Mouse (Mus musculus): Measurements from ENCODE around the gene Tenm4. TPM values are rescaled to one million over a fixed set of nuclear protein-coding genes. Genes with fewer than 3 reads are reported as not detected.

Gene Tenm4
- polyA plus RNA-seq, 2 experiments, result 0.11 to 0.28 TPM

DNA sequence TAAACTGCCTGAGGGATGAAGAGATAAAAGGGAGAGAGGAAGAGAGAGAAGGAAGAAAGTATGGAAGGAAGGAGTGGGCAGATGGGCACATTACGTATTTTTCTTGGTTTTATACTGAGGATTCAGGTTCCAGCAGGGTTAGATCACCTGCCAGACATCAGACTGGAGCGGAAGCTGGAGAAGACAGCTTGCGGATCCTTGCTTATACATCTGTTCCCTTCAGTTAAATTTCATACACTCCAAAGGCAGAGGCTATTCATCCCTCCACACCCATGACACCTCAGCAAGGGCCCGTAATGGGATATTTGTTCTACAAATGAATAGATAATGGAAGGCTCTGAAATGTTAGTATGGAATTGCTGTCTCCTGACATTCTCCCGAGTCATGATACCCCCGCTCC lies 655.6 kb downstream of the Tenm4 start:
- no peak for TF ChIP-seq CTCF (IDR thresholded peaks at IDR 0.05; ENCODE audit: low read depth)
- TF ChIP-seq EP300 (IDR thresholded peaks at IDR 0.05; ENCODE audit: low read depth), result no peak
- no peak for ATAC-seq (ENCODE audit: insufficient read depth)
- 67% methylated on average over 6 of the region's 6 CpGs for WGBS (ENCODE audit: insufficient replicate concordance)

DNA sequence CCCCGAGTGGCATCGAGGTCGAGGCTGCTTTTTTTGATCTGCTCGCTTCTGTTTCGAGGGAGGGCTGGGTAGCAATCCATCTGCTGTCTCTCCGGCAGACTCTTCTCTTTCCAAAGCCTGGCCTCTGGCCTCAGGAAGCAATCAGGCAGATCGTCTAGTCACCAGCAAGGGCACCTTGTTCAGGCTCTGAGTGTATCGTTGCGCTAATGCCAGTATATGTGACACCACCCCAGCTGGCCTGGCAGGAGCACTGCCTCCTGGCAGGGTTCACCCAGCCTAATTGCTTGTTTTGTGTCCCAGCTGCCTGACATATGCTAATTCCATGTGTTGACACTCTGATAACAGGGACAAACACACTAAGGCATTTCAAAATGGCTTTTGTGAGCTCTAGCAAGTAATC lies 661.5 kb downstream of the Tenm4 start:
- 41% methylated on average over 9 of the region's 9 CpGs for WGBS (ENCODE audit: insufficient replicate concordance)
- H3K27ac ChIP-seq, result no peak overlapping the region
- H3K36me3 ChIP-seq (replicated peaks; ENCODE audit: control insufficient read depth, insufficient read depth, low read depth), result no peaks in the 10 kb centered on the region
- H3K9me3 ChIP-seq (ENCODE audit: control insufficient read depth, low read length), result no peaks in the 10 kb centered on the region
- H3K4me2 ChIP-seq (ENCODE audit: low read depth), result no peak overlapping the region
- peaks cover 0 to 5% of the 10 kb centered on the region in 2 experiments; a peak in 1 of 4 replicates for H3K4me1 ChIP-seq (replicated peaks; ENCODE audit: control insufficient read depth in 2 of 2, insufficient read depth in 2 of 2, low read length in 1 of 2)
- no peak for ATAC-seq (ENCODE audit: insufficient read depth)
- TF ChIP-seq EP300 (IDR thresholded peaks at IDR 0.05; ENCODE audit: low read depth) (no peak), CTCF (IDR thresholded peaks at IDR 0.05; ENCODE audit: low read depth) (no peak)
- H3K27me3 ChIP-seq (ENCODE audit: control insufficient read depth, insufficient read depth, low read length), result no peaks in the 10 kb centered on the region
- H3K4me3 ChIP-seq (ENCODE audit: insufficient read depth in 1 of 2, low read depth in 2 of 2, low read length in 2 of 2), result no peak overlapping the region
- H3K9ac ChIP-seq (replicated peaks), result no peak overlapping the region
- no peak for DNase-seq (ENCODE audit: low read depth in 3 of 3, low spot score in 3 of 3)

More for the DNA sequence above, 655.6 kb downstream of the Tenm4 start:
- Histone ChIP-seq H3K27ac (no peak overlapping the region), H3K4me2 (ENCODE audit: low read depth) (no peak overlapping the region), H3K36me3 (replicated peaks; ENCODE audit: control insufficient read depth, insufficient read depth, low read depth) (no peaks in the 10 kb centered on the region), H3K4me1 (replicated peaks; ENCODE audit: control insufficient read depth in 2 of 2, insufficient read depth in 2 of 2, low read length in 1 of 2) (peaks cover 0 to 5% of the 10 kb centered on the region in 2 experiments; a peak in 2 of 4 replicates), H3K4me3 (ENCODE audit: insufficient read depth in 1 of 2, low read depth in 2 of 2, low read length in 2 of 2) (no peak overlapping the region), H3K9me3 (ENCODE audit: control insufficient read depth, low read length) (no peaks in the 10 kb centered on the region), H3K9ac (replicated peaks) (no peak overlapping the region), H3K27me3 (ENCODE audit: control insufficient read depth, insufficient read depth, low read length) (no peaks in the 10 kb centered on the region)
- DNase-seq (ENCODE audit: low read depth in 3 of 3, low spot score in 3 of 3), result no peak

DNA sequence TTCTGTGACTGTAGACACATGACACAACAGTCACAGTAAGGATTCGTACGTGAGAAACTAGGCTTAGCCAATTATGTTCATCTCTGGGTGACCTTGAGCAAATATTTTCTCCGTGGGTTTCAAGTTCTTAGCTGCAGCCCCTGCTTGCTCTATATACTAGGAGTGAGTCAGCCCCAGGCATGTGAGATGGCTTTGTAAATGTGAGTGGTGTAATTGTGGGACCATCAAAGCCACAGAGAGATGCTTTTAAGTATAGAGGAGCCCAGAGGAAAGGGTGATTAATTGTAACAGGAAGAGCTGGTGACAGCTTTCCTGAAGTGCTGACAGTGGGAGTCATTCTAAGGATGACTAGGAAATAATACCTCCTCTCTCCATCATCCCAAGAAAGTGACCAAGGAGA lies 662.0 kb downstream of the Tenm4 start:
- no peak overlapping the region for H3K27ac ChIP-seq
- no peak overlapping the region for H3K9ac ChIP-seq (replicated peaks)
- TF ChIP-seq EP300 (IDR thresholded peaks at IDR 0.05; ENCODE audit: low read depth) (no peak), CTCF (IDR thresholded peaks at IDR 0.05; ENCODE audit: low read depth) (no peak)
- no peak overlapping the region for H3K4me3 ChIP-seq (ENCODE audit: insufficient read depth in 1 of 2, low read depth in 2 of 2, low read length in 2 of 2)
- no peaks in the 10 kb centered on the region for H3K27me3 ChIP-seq (ENCODE audit: control insufficient read depth, insufficient read depth, low read length)
- no peak overlapping the region for H3K4me2 ChIP-seq (ENCODE audit: low read depth)
- ATAC-seq (ENCODE audit: insufficient read depth), result no peak
- 52% methylated on average over 3 of the region's 3 CpGs for WGBS (ENCODE audit: insufficient replicate concordance)
- DNase-seq (ENCODE audit: low read depth in 3 of 3, low spot score in 3 of 3), result no peak
- no peaks in the 10 kb centered on the region for H3K36me3 ChIP-seq (replicated peaks; ENCODE audit: control insufficient read depth, insufficient read depth, low read depth)
- no peaks in the 10 kb centered on the region for H3K9me3 ChIP-seq (ENCODE audit: control insufficient read depth, low read length)
- H3K4me1 ChIP-seq (replicated peaks; ENCODE audit: control insufficient read depth in 2 of 2, insufficient read depth in 2 of 2, low read length in 1 of 2), result peaks cover 0 to 5% of the 10 kb centered on the region in 2 experiments; a peak in 1 of 4 replicates

DNA sequence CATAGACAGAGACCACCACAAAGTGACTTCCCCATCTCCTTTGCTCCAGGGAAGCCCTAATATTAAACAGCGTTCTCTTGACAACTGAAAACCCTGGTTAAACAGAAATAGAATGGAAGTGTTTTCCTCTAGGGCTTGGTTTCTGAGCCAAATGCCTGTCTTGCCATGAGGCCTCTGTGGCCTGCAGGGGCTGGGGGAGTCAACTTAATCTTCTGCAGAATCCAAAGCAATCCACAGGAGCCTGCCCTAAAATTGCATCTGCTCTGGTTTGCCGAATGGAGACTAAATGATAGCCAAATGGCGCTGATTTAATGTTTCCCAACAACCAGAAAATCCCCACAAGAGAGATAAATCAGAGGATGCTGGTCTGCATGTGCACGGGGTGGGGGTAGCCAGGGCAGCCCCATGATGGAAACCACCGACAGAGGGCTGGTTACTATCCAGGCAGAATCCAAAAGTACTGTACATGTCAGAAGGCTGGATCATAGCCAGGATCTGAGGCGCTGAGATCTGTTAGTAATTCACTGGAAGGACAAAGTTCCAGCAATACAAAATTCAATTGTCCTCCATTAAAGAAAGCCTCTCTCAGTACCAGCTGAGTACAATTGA lies 663.7 kb downstream of the Tenm4 start:
- Histone ChIP-seq H3K27ac (no peak overlapping the region), H3K9me3 (ENCODE audit: control insufficient read depth, low read length) (no peaks in the 10 kb centered on the region), H3K4me2 (ENCODE audit: low read depth) (no peak overlapping the region), H3K36me3 (replicated peaks; ENCODE audit: control insufficient read depth, insufficient read depth, low read depth) (no peaks in the 10 kb centered on the region), H3K4me3 (ENCODE audit: insufficient read depth in 1 of 2, low read depth in 2 of 2, low read length in 2 of 2) (no peak overlapping the region), H3K27me3 (ENCODE audit: control insufficient read depth, insufficient read depth, low read length) (no peaks in the 10 kb centered on the region), H3K4me1 (replicated peaks; ENCODE audit: control insufficient read depth in 2 of 2, insufficient read depth in 2 of 2, low read length in 1 of 2) (peaks cover 0 to 3% of the 10 kb centered on the region in 2 experiments; a peak in 1 of 4 replicates), H3K9ac (replicated peaks) (no peak overlapping the region)
- TF ChIP-seq CTCF (IDR thresholded peaks at IDR 0.05; ENCODE audit: low read depth) (no peak), EP300 (IDR thresholded peaks at IDR 0.05; ENCODE audit: low read depth) (no peak)
- WGBS (ENCODE audit: insufficient replicate concordance), result 51% methylated on average over 6 of the region's 6 CpGs
- ATAC-seq (ENCODE audit: insufficient read depth), result no peak
- DNase-seq (ENCODE audit: low read depth in 3 of 3, low spot score in 3 of 3), result no peak

DNA sequence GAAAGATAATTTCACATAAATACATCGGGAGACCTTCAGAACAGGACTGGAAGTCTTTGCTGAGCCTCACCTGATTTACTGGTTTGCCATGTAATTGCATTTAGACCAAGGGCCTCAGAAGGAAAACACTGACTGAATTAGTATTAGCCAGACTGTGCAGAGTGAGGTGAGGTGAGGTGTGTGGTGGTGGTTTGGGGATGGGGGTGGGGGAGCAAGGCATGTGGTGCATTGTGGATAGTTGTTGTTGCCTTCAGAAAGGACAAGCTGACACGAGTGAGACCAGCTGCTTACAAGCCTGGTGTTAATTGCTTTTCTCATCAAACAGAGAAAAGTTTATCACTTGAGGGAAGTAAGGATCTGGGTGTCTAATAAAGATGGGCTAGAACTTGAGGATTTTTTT lies 664.3 kb downstream of the Tenm4 start:
- 61% methylated on average over 2 of the region's 2 CpGs for WGBS (ENCODE audit: insufficient replicate concordance)
- TF ChIP-seq EP300 (IDR thresholded peaks at IDR 0.05; ENCODE audit: low read depth) (no peak), CTCF (IDR thresholded peaks at IDR 0.05; ENCODE audit: low read depth) (no peak)
- Histone ChIP-seq H3K27ac (no peak overlapping the region), H3K27me3 (ENCODE audit: control insufficient read depth, insufficient read depth, low read length) (no peaks in the 10 kb centered on the region), H3K9me3 (ENCODE audit: control insufficient read depth, low read length) (no peaks in the 10 kb centered on the region), H3K4me3 (ENCODE audit: insufficient read depth in 1 of 2, low read depth in 2 of 2, low read length in 2 of 2) (no peak overlapping the region), H3K36me3 (replicated peaks; ENCODE audit: control insufficient read depth, insufficient read depth, low read depth) (no peaks in the 10 kb centered on the region), H3K9ac (replicated peaks) (no peak overlapping the region), H3K4me2 (ENCODE audit: low read depth) (no peak overlapping the region), H3K4me1 (replicated peaks; ENCODE audit: control insufficient read depth in 2 of 2, insufficient read depth in 2 of 2, low read length in 1 of 2) (peaks cover 0 to 3% of the 10 kb centered on the region in 2 experiments; a peak in 1 of 4 replicates)
- ATAC-seq (ENCODE audit: insufficient read depth) (no peak), DNase-seq (ENCODE audit: low read depth in 3 of 3, low spot score in 3 of 3) (no peak)

All from liver, embryonic 14.5 days (tissue).